Mouse (Mus musculus) myocyte (in vitro differentiated cells): Measurements from ENCODE around the gene Rreb1.

ENCODE experiments used
- CEBPB ChIP-seq: IDR thresholded peaks from 2 replicates; pipeline ENCODE4 v1.6.1; 2011; ENCODE audit warnings: mild to moderate bottlenecking, moderate library complexity; ENCODE audit not compliant: poor library complexity, insufficient read depth, severe bottlenecking
- E2F4 ChIP-seq: IDR thresholded peaks from one replicate; pipeline ENCODE4 v1.6.1; 2011; ENCODE audit warnings: mild to moderate bottlenecking, control low read depth, moderate library complexity; ENCODE audit not compliant: insufficient read depth
- MAX ChIP-seq: IDR thresholded peaks from one replicate; pipeline ENCODE4 v1.6.1; 2011; ENCODE audit warnings: low read depth, mild to moderate bottlenecking, control low read depth
- MYOD1 ChIP-seq, 3 experiments: IDR thresholded peaks; one replicate each; pipeline ENCODE4 v1.6.1; 2011; ENCODE audit warnings: control low read depth in 2 of 3, low read depth in 2 of 3, mild to moderate bottlenecking in 2 of 3, moderate library complexity in 1 of 3; ENCODE audit not compliant: insufficient read length in 2 of 3, control insufficient read depth in 1 of 3
- MYOG ChIP-seq, 3 experiments: IDR thresholded peaks; one replicate each; pipeline ENCODE4 v1.6.1; 2011; ENCODE audit warnings: control low read depth in 2 of 3, low read depth in 2 of 3, mild to moderate bottlenecking in 2 of 3; ENCODE audit not compliant: insufficient read length in 2 of 3, control insufficient read depth in 1 of 3, insufficient read depth in 1 of 3
- POLR2A ChIP-seq: IDR thresholded peaks from one replicate; pipeline ENCODE4 v1.6.1; 2011; ENCODE audit warnings: low read depth, mild to moderate bottlenecking, control low read depth, moderate library complexity; ENCODE audit not compliant: insufficient read length
- POLR2AphosphoS2 ChIP-seq: IDR thresholded peaks from one replicate; pipeline ENCODE4 v1.6.1; 2011; ENCODE audit warnings: low read depth, control low read depth; ENCODE audit not compliant: insufficient read length
- REST ChIP-seq: IDR thresholded peaks from one replicate; pipeline ENCODE4 v1.6.1; 2011; ENCODE audit warnings: mild to moderate bottlenecking, control low read depth, moderate library complexity; ENCODE audit not compliant: insufficient read depth, insufficient read length
- SRF ChIP-seq: IDR thresholded peaks from one replicate; pipeline ENCODE4 v1.6.1; 2011; ENCODE audit warnings: low read depth; ENCODE audit not compliant: control insufficient read depth, insufficient read length
- TCF12 ChIP-seq: IDR thresholded peaks from one replicate; pipeline ENCODE4 v1.6.1; 2011; ENCODE audit warnings: mild to moderate bottlenecking, control low read depth; ENCODE audit not compliant: poor library complexity, insufficient read depth, severe bottlenecking
- USF1 ChIP-seq: IDR thresholded peaks from one replicate; pipeline ENCODE4 v1.6.1; 2011; ENCODE audit warnings: low read depth, mild to moderate bottlenecking, control low read depth, moderate library complexity

DNA sequence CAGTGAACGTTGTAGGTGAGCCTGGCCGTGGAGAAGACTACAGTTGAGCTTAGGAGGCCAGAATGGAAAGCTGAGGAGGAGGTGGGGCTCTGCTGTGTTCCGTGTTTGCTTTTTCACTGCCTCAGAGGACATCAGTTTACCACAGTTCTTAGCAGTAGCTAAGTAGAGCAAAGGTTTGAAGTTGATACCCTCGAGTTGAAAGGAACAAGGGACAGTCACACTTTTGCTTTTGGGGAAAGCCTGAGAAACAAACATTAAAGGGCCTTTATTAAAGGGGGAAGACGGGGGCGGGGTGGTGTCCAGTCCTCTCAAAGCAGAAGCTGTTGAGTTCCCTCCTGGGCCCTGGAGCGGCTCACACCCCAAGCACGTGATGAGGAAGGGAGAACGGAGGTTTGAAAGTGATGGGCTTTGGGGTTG is 1.1 kb downstream of the Rreb1 start:
- no peak for TF ChIP-seq POLR2A
- no peak for TF ChIP-seq CEBPB
- no peak for TF ChIP-seq MYOD1 (IDR thresholded peaks at IDR 0.05; ENCODE audit: control insufficient read depth in 1 of 3, insufficient read length in 2 of 3, low read depth in 2 of 3)
- no peak for TF ChIP-seq TCF12
- no peak for TF ChIP-seq USF1
- no peak for TF ChIP-seq REST
- no peak for TF ChIP-seq MAX
- no peak for TF ChIP-seq POLR2AphosphoS2
- TF ChIP-seq E2F4 = no peak
- no peak for TF ChIP-seq MYOG (IDR thresholded peaks at IDR 0.05; ENCODE audit: control insufficient read depth in 1 of 3, insufficient read depth in 1 of 3, insufficient read length in 2 of 3, low read depth in 2 of 3)
- no peak for TF ChIP-seq SRF
